Mouse (Mus musculus) G1E (cell line): Measurements from ENCODE around the gene Neil3. TPM values are rescaled to one million over a fixed set of nuclear protein-coding genes. Genes with fewer than 3 reads are reported as not detected.

ENCODE experiments used
- ATAC-seq: 2 replicates; pipeline ENCODE4 v1.8.0; 2016; ENCODE audit warnings: mild to moderate bottlenecking; ENCODE audit not compliant: insufficient number of reproducible peaks, poor library complexity, low FRiP score, severe bottlenecking; ENCODE audit errors: extremely low read depth
- DNase-seq: peaks from one replicate; pipeline ENCODE4 v3.0.0; 2012; ENCODE audit warnings: low spot score
- H3K27me3 ChIP-seq: 2 replicates; pipeline ENCODE4 v1.6.1; 2012; ENCODE audit warnings: mild to moderate bottlenecking, low read length, inconsistent platforms; ENCODE audit not compliant: insufficient read depth
- H3K36me3 ChIP-seq: replicated peaks from 2 replicates; pipeline ENCODE3; 2012; ENCODE audit warnings: mild to moderate bottlenecking, inconsistent platforms
- H3K4me1 ChIP-seq: 2 replicates; pipeline ENCODE4 v1.6.1; 2012; ENCODE audit warnings: low read depth, low read length, inconsistent platforms, mixed read lengths; ENCODE audit not compliant: insufficient read depth
- H3K4me3 ChIP-seq: 2 replicates; pipeline ENCODE4 v1.5.1; 2012; ENCODE audit warnings: low read depth, mild to moderate bottlenecking, inconsistent platforms, low read length, moderate library complexity, mixed read lengths
- H3K9me3 ChIP-seq: replicated peaks from 2 replicates; pipeline ENCODE4 v1.6.1; 2012; ENCODE audit warnings: inconsistent platforms
- CTCF ChIP-seq: IDR thresholded peaks from 2 replicates; pipeline ENCODE4 v1.5.1; 2012; ENCODE audit warnings: low read depth, low read length, inconsistent platforms, mixed read lengths
- GATA1 ChIP-seq: IDR thresholded peaks from 2 replicates; pipeline ENCODE4 v1.6.1; 2012; ENCODE audit warnings: borderline replicate concordance, low read length, inconsistent platforms, mixed read lengths
- GATA2 ChIP-seq: IDR thresholded peaks from 2 replicates; pipeline ENCODE4 v1.6.1; 2012; ENCODE audit warnings: low read depth, low read length, inconsistent platforms, borderline replicate concordance
- POLR2AphosphoS5 ChIP-seq: IDR thresholded peaks from 2 replicates; pipeline ENCODE4 v1.6.1; 2012; ENCODE audit warnings: low read depth, low read length, inconsistent platforms; ENCODE audit not compliant: insufficient replicate concordance
- TAL1 ChIP-seq: conservative IDR thresholded peaks from 2 replicates; pipeline ENCODE4 v1.6.1; 2012; ENCODE audit warnings: low read depth, low read length, inconsistent platforms, mixed read lengths
- polyA plus RNA-seq: library from polyadenylated mRNA; stranded (reverse); fragments of >175 nt; gene quantifications from 2 replicates; pipeline ENCODE4 v1.2.3, GENCODE M21; 2012
- total RNA-seq, 2 experiments: library from RNA; stranded (forward) in 1 of 2; stranded (reverse) in 1 of 2; fragments of 200-1000 nt in 1 of 2; fragments of >200 nt in 1 of 2; fragmentation: Nextera tagmentation in 1 of 2; gene quantifications; 2 replicates each; pipeline ENCODE4 v1.2.3; 2014 to 2017

Neil3 gene
- total and polyA plus RNA-seq, 3 experiments: 2.6 to 60.7 (median 39.9) TPM

- Histone ChIP-seq H3K4me1 (no peaks in the 10 kb centered on the region), H3K4me3 (no peak overlapping the region), H3K27me3 (no peaks in the 10 kb centered on the region), H3K9me3 (no peaks in the 10 kb centered on the region), H3K36me3 (peaks cover 28% of the 10 kb centered on the region)
- ATAC-seq (no peak), DNase-seq (no peak)
- TF ChIP-seq GATA1 (no peak), GATA2 (no peak), POLR2AphosphoS5 (no peak), CTCF (no peak), TAL1 (no peak)
Observed at GRCm38 (mm10) chr8:53619196-53619595, 19.7 kb downstream of the Neil3 start.

GRCm38 (mm10) chr8:53614288-53614646 is 24.6 kb downstream of the Neil3 start:
- no peaks in the 10 kb centered on the region for H3K9me3 ChIP-seq
- peaks cover 29% of the 10 kb centered on the region for H3K36me3 ChIP-seq
- H3K4me1 ChIP-seq: no peaks in the 10 kb centered on the region
- H3K27me3 ChIP-seq: no peaks in the 10 kb centered on the region
- no peak for ATAC-seq
- no peak overlapping the region for H3K4me3 ChIP-seq
- DNase-seq: no peak
- TF ChIP-seq GATA1: no peak
- no peak for TF ChIP-seq GATA2
- no peak for TF ChIP-seq CTCF
- TF ChIP-seq POLR2AphosphoS5: no peak
- TF ChIP-seq TAL1: no peak

- H3K36me3 ChIP-seq: peaks cover 28% of the 10 kb centered on the region
- DNase-seq: no peak
- ATAC-seq: no peak
- no peaks in the 10 kb centered on the region for H3K27me3 ChIP-seq
- H3K4me3 ChIP-seq: no peak overlapping the region
- TF ChIP-seq GATA2: no peak
- no peak for TF ChIP-seq GATA1
- TF ChIP-seq CTCF: no peak
- no peaks in the 10 kb centered on the region for H3K4me1 ChIP-seq
- H3K9me3 ChIP-seq: no peaks in the 10 kb centered on the region
Observed at GRCm38 (mm10) chr8:53613577-53614287, 25.1 kb downstream of the Neil3 start.

GRCm38 (mm10) chr8:53612297-53612696 is 26.6 kb downstream of the Neil3 start:
- no peak overlapping the region for H3K4me3 ChIP-seq
- H3K9me3 ChIP-seq: no peaks in the 10 kb centered on the region
- TF ChIP-seq CTCF (no peak), GATA1 (no peak), GATA2 (no peak), POLR2AphosphoS5 (no peak), TAL1 (no peak)
- no peaks in the 10 kb centered on the region for H3K27me3 ChIP-seq
- no peaks in the 10 kb centered on the region for H3K4me1 ChIP-seq
- ATAC-seq: no peak
- no peak for DNase-seq
- peaks cover 31% of the 10 kb centered on the region for H3K36me3 ChIP-seq

- H3K4me1 ChIP-seq: peaks cover 4% of the 10 kb centered on the region
Observed at GRCm38 (mm10) chr8:53607040-53607439, 31.8 kb downstream of the Neil3 start.

GRCm38 (mm10) chr8:53604906-53605305 is 34.0 kb downstream of the Neil3 start:
- Histone ChIP-seq H3K9me3 (no peaks in the 10 kb centered on the region), H3K4me3 (no peak overlapping the region), H3K4me1 (peaks cover 4% of the 10 kb centered on the region), H3K27me3 (no peaks in the 10 kb centered on the region), H3K36me3 (peaks cover 34% of the 10 kb centered on the region)
- DNase-seq: no peak
- no peak; the same call in 1 of the 2 replicates for ATAC-seq
- TF ChIP-seq GATA2: no peak
- no peak for TF ChIP-seq POLR2AphosphoS5
- no peak for TF ChIP-seq GATA1
- no peak for TF ChIP-seq TAL1
- no peak for TF ChIP-seq CTCF

More at GRCm38 (mm10) chr8:53607040-53607439, 31.8 kb downstream of the Neil3 start:
- Histone ChIP-seq H3K9me3 (no peaks in the 10 kb centered on the region), H3K36me3 (peaks cover 35% of the 10 kb centered on the region), H3K27me3 (no peaks in the 10 kb centered on the region), H3K4me3 (no peak overlapping the region)
- DNase-seq (peak; percentile 9), ATAC-seq (peak; percentile 94)
- no peak for TF ChIP-seq TAL1
- TF ChIP-seq CTCF: peak; percentile 80
- TF ChIP-seq GATA1: no peak

- no peak overlapping the region for H3K4me3 ChIP-seq
- ATAC-seq (no peak), DNase-seq (no peak)
- TF ChIP-seq GATA2: no peak
- TF ChIP-seq CTCF: no peak
- no peak for TF ChIP-seq POLR2AphosphoS5
- TF ChIP-seq GATA1: no peak
- TF ChIP-seq TAL1: no peak
- H3K27me3 ChIP-seq: no peaks in the 10 kb centered on the region
- no peaks in the 10 kb centered on the region for H3K9me3 ChIP-seq
- H3K36me3 ChIP-seq: peaks cover 37% of the 10 kb centered on the region
- peaks cover 4% of the 10 kb centered on the region for H3K4me1 ChIP-seq
Observed at GRCm38 (mm10) chr8:53603672-53604071, 35.2 kb downstream of the Neil3 start.
